Mouse (Mus musculus): ENCODE results near the gene Zpbp. TPM values are rescaled to one million over a fixed set of nuclear protein-coding genes. Genes with fewer than 3 reads are reported as not detected.

Gene Zpbp
- polyA plus RNA-seq, 1 experiment from 2014 or later, result 0.73 TPM

- Histone ChIP-seq H3K4me2 (no peak overlapping the region), H3K27me3 (no peaks in the 10 kb centered on the region), H3K4me1 (replicated peaks) (no peaks in the 10 kb centered on the region), H3K9ac (no peak overlapping the region), H3K36me3 (no peaks in the 10 kb centered on the region), H3K9me3 (no peaks in the 10 kb centered on the region), H3K27ac (replicated peaks) (no peak overlapping the region), H3K4me3 (no peak overlapping the region)
- no peak for ATAC-seq (ENCODE audit: low read depth)
- 81% methylated on average over 5 of the region's 5 CpGs for WGBS
These were observed 67.5 kb downstream of the Zpbp start for GRCm38 (mm10) chr11:11394686-11395085.

- no peak overlapping the region for H3K4me3 ChIP-seq
- H3K4me1 ChIP-seq (replicated peaks), result no peaks in the 10 kb centered on the region
- no peak overlapping the region for H3K27ac ChIP-seq (replicated peaks)
- H3K9ac ChIP-seq, result no peak overlapping the region
- no peak overlapping the region for H3K4me2 ChIP-seq
- no peaks in the 10 kb centered on the region for H3K27me3 ChIP-seq
- H3K36me3 ChIP-seq, result no peaks in the 10 kb centered on the region
- no peaks in the 10 kb centered on the region for H3K9me3 ChIP-seq
- ATAC-seq (ENCODE audit: low read depth), result no peak
- 94% methylated on average over 10 of the region's 10 CpGs for WGBS
These were observed 69.0 kb downstream of the Zpbp start for GRCm38 (mm10) chr11:11393164-11393563.

- H3K4me2 ChIP-seq, result no peak overlapping the region
- 89% methylated on average over 5 of the region's 5 CpGs for WGBS
- no peaks in the 10 kb centered on the region for H3K4me1 ChIP-seq (replicated peaks)
- no peak for ATAC-seq (ENCODE audit: low read depth)
- H3K36me3 ChIP-seq, result no peaks in the 10 kb centered on the region
- no peak overlapping the region for H3K4me3 ChIP-seq
- H3K9me3 ChIP-seq, result no peaks in the 10 kb centered on the region
- no peak overlapping the region for H3K27ac ChIP-seq (replicated peaks)
- no peak overlapping the region for H3K9ac ChIP-seq
- H3K27me3 ChIP-seq, result no peaks in the 10 kb centered on the region
These were observed 90.9 kb downstream of the Zpbp start for GRCm38 (mm10) chr11:11371305-11371704.

GRCm38 (mm10) chr11:11283512-11283911, 178.7 kb downstream of the Zpbp start:
- no peaks in the 10 kb centered on the region for H3K4me1 ChIP-seq (replicated peaks)
- WGBS, result 88% methylated on average over 3 of the region's 3 CpGs
- ATAC-seq (ENCODE audit: low read depth), result no peak
- no peak overlapping the region for H3K4me2 ChIP-seq
- no peaks in the 10 kb centered on the region for H3K36me3 ChIP-seq
- no peak overlapping the region for H3K4me3 ChIP-seq
- no peak overlapping the region for H3K27ac ChIP-seq (replicated peaks)
- no peak overlapping the region for H3K9ac ChIP-seq
- no peaks in the 10 kb centered on the region for H3K27me3 ChIP-seq
- H3K9me3 ChIP-seq, result no peaks in the 10 kb centered on the region

- ATAC-seq (ENCODE audit: low read depth), result no peak
These were observed 182.1 kb downstream of the Zpbp start for GRCm38 (mm10) chr11:11280128-11280527.

GRCm38 (mm10) chr11:11257348-11257747, 204.9 kb downstream of the Zpbp start:
- no peak for ATAC-seq (ENCODE audit: low read depth)
- Histone ChIP-seq H3K27ac (replicated peaks) (no peak overlapping the region), H3K9ac (no peak overlapping the region), H3K27me3 (no peaks in the 10 kb centered on the region), H3K4me3 (no peak overlapping the region), H3K36me3 (no peaks in the 10 kb centered on the region), H3K9me3 (no peaks in the 10 kb centered on the region), H3K4me2 (no peak overlapping the region), H3K4me1 (replicated peaks) (no peaks in the 10 kb centered on the region)
- 95% methylated on average over 1 of the region's 1 CpGs for WGBS

More at GRCm38 (mm10) chr11:11280128-11280527, 182.1 kb downstream of the Zpbp start:
- no peak overlapping the region for H3K4me3 ChIP-seq
- H3K9me3 ChIP-seq, result no peaks in the 10 kb centered on the region
- H3K9ac ChIP-seq, result no peak overlapping the region
- no peaks in the 10 kb centered on the region for H3K4me1 ChIP-seq (replicated peaks)
- no peaks in the 10 kb centered on the region for H3K36me3 ChIP-seq
- no peaks in the 10 kb centered on the region for H3K27me3 ChIP-seq
- H3K4me2 ChIP-seq, result no peak overlapping the region
- H3K27ac ChIP-seq (replicated peaks), result no peak overlapping the region

- no peaks in the 10 kb centered on the region for H3K27me3 ChIP-seq
- H3K4me3 ChIP-seq, result no peak overlapping the region
- no peak overlapping the region for H3K4me2 ChIP-seq
- no peak for ATAC-seq (ENCODE audit: low read depth)
- no peaks in the 10 kb centered on the region for H3K9me3 ChIP-seq
- no peaks in the 10 kb centered on the region for H3K4me1 ChIP-seq (replicated peaks)
- no peaks in the 10 kb centered on the region for H3K36me3 ChIP-seq
- no peak overlapping the region for H3K9ac ChIP-seq
- 78% methylated on average over 6 of the region's 6 CpGs for WGBS
- H3K27ac ChIP-seq (replicated peaks), result no peak overlapping the region
These were observed 219.4 kb downstream of the Zpbp start for GRCm38 (mm10) chr11:11242694-11243377.

- H3K27me3 ChIP-seq, result no peaks in the 10 kb centered on the region
- no peak overlapping the region for H3K4me2 ChIP-seq
- no peak for ATAC-seq (ENCODE audit: low read depth)
- H3K36me3 ChIP-seq, result no peaks in the 10 kb centered on the region
- no peak overlapping the region for H3K27ac ChIP-seq (replicated peaks)
- WGBS, result 67% methylated on average over 1 of the region's 1 CpGs
- no peaks in the 10 kb centered on the region for H3K4me1 ChIP-seq (replicated peaks)
- H3K9me3 ChIP-seq, result no peaks in the 10 kb centered on the region
- no peak overlapping the region for H3K9ac ChIP-seq
- H3K4me3 ChIP-seq, result no peak overlapping the region
These were observed 222.9 kb downstream of the Zpbp start for GRCm38 (mm10) chr11:11239346-11239745.

Other genes with a start within 250 kb of the Zpbp start
- 1.0 and 1.6 TPM in 2 replicates for gene Spata48, start 314 bp downstream of the Zpbp start, polyA plus RNA-seq (2015; fragmentation: Nextera tagmentation; extraction: Ambion mirVana)
- not detected in 2 replicates for gene 4930512M02Rik, start 165.4 kb upstream of the Zpbp start, polyA plus RNA-seq (2015; fragmentation: Nextera tagmentation; extraction: Ambion mirVana)
- 0.38 and 0.83 TPM in 2 replicates for gene Ikzf1, start 222.6 kb upstream of the Zpbp start, polyA plus RNA-seq (2015; fragmentation: Nextera tagmentation; extraction: Ambion mirVana)